Comparison of ENCODE assay signal across 7 mouse cellular contexts in the genomic region with DNA sequence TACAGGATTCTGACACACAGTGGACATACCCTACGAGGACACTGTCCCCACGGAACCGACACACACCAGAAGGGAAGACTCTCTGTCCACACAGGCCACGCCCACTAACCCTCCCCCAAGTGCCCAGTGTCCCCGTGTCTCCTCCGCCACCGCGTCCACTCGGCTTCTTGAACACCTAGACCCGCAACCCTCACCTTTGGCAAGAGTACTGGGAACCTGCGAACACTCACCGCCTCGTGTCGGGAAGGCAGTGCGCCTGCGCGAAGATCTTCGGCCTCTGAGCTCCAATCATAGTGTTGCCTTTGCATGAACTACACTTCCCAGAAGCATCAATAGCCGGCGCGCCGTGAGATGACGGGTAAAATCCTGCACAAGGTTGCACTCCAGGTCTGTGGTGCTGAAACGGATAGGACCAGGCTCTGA. TPM values are rescaled to one million over a fixed set of nuclear protein-coding genes. Genes with fewer than 3 reads are reported as not detected.
DNase-seq lines count a peak whose midpoint lies in the region; ATAC-seq lines count a peak whose summit lies in the region.

No protein-coding gene starts in this region.

- ATAC-seq in intestine, embryonic 15.5 days = peak; percentile 91

- peaks cover 13% of the 10 kb centered on the region for H3K4me1 ChIP-seq in intestine, embryonic 15.5 days (replicated peaks)
- H3K4me1 ChIP-seq in midbrain, embryonic 10.5 days = peaks cover 38% of the 10 kb centered on the region

- H3K9me3 ChIP-seq in intestine, embryonic 15.5 days = no peaks in the 10 kb centered on the region
- H3K9me3 ChIP-seq in midbrain, embryonic 10.5 days (replicated peaks) = no peaks in the 10 kb centered on the region

- no peak overlapping the region for H3K27ac ChIP-seq in intestine, embryonic 15.5 days
- peak overlapping the region; percentile 83 for H3K27ac ChIP-seq in midbrain, embryonic 10.5 days (replicated peaks)

- no peaks in the 10 kb centered on the region for H3K27me3 ChIP-seq in intestine, embryonic 15.5 days (replicated peaks)
- H3K27me3 ChIP-seq in midbrain, embryonic 10.5 days (ENCODE audit: low read depth, poor library complexity, severe bottlenecking) = no peaks in the 10 kb centered on the region

- DNase-seq in adrenal gland, adult 2 months = peak; percentile 95
- DNase-seq in embryo, embryonic 11.5 days (ENCODE audit: low read depth, low spot score) = peak; percentile 92
- DNase-seq in gastrocnemius, postnatal 36 days = peak; percentile 89 to 91
- DNase-seq in left cerebral cortex, postnatal 25 days (ENCODE audit: low spot score in 2 of 2) = peak; percentile 95 to 98
- peak; percentile 92 for DNase-seq in midbrain, embryonic 10.5 days (ENCODE audit: low spot score)
- peak; percentile 93 for DNase-seq in right cerebral cortex, postnatal 4 days

- intact Hi-C loops in gastrocnemius, postnatal 36 days (cut with DNase I) = no loop called here
- intact Hi-C loops in left cerebral cortex, postnatal 25 days (cut with DNase I) = no loop called here

- WGBS in intestine, embryonic 15.5 days = 0% methylated on average over 24 of the region's 24 CpGs
- under 1% methylated on average over 24 of the region's 24 CpGs for WGBS in midbrain, embryonic 10.5 days

- no peaks in the 10 kb centered on the region for H3K36me3 ChIP-seq in intestine, embryonic 15.5 days
- peaks cover 11% of the 10 kb centered on the region for H3K36me3 ChIP-seq in midbrain, embryonic 10.5 days

- peak overlapping the region; percentile 85 for H3K4me2 ChIP-seq in intestine, embryonic 15.5 days (replicated peaks)

- H3K9ac ChIP-seq in intestine, embryonic 15.5 days = peak overlapping the region; percentile 70

- peak overlapping the region; percentile 70 for H3K4me3 ChIP-seq in intestine, embryonic 15.5 days (replicated peaks)
- H3K4me3 ChIP-seq in midbrain, embryonic 10.5 days = peak overlapping the region; percentile 77

RNA-seq across cellular contexts. Expression of gene Zfp661, which starts 2.4 kb away (rescaled TPM):
- total RNA-seq in adrenal gland, adult 2 months (2021) = 1 to 10 TPM; 2.7 to 2.9 TPM
- 0.90 and 1.3 TPM in 2 replicates for polyA plus RNA-seq in adrenal gland, adult 2 months (2012; rRNA removed)
- 1 to 10 TPM; 2.1 TPM for total RNA-seq in gastrocnemius, postnatal 36 days (2021)
- 3.5 and 3.6 TPM in 2 replicates for polyA plus RNA-seq in intestine, embryonic 15.5 days (2015; fragmentation: Nextera tagmentation; extraction: Ambion mirVana)
- 1 to 10 TPM; 7.1 to 7.9 TPM for total RNA-seq in left cerebral cortex, postnatal 25 days (2021)
- 7.6 and 9.6 TPM in 2 replicates for polyA plus RNA-seq in midbrain, embryonic 10.5 days (2016; fragmentation: Nextera tagmentation; extraction: Ambion mirVana)

RNA-seq across cellular contexts. Expression of gene Mrps5, which starts 2.6 kb away (rescaled TPM):
- total RNA-seq in adrenal gland, adult 2 months (2021) = 100 to 1,000 TPM; 111 to 122 TPM
- 36.8 and 43.7 TPM in 2 replicates for polyA plus RNA-seq in adrenal gland, adult 2 months (2012; rRNA removed)
- total RNA-seq in gastrocnemius, postnatal 36 days (2021) = 10 to 100 TPM; 81.4 to 91.4 TPM
- 155 and 165 TPM in 2 replicates for polyA plus RNA-seq in intestine, embryonic 15.5 days (2015; fragmentation: Nextera tagmentation; extraction: Ambion mirVana)
- total RNA-seq in left cerebral cortex, postnatal 25 days (2021) = 10 to 100 TPM; 87.7 to 89.0 TPM
- polyA plus RNA-seq in midbrain, embryonic 10.5 days (2016; fragmentation: Nextera tagmentation; extraction: Ambion mirVana) = 169 and 178 TPM in 2 replicates

RNA-seq across cellular contexts. Expression of gene Prom2, which starts 43.2 kb away (rescaled TPM):
- under 1 TPM; 0.37 to 0.83 TPM for total RNA-seq in adrenal gland, adult 2 months (2021)
- polyA plus RNA-seq in adrenal gland, adult 2 months (2012; rRNA removed) = 0.42 and 0.63 TPM in 2 replicates
- not detected for total RNA-seq in gastrocnemius, postnatal 36 days (2021)
- polyA plus RNA-seq in intestine, embryonic 15.5 days (2015; fragmentation: Nextera tagmentation; extraction: Ambion mirVana) = 0.63 and 0.65 TPM in 2 replicates
- under 1 TPM; 0.18 to 0.21 TPM for total RNA-seq in left cerebral cortex, postnatal 25 days (2021)
- 0.28 and 0.43 TPM in 2 replicates for polyA plus RNA-seq in midbrain, embryonic 10.5 days (2016; fragmentation: Nextera tagmentation; extraction: Ambion mirVana)
